In the genomic region with DNA sequence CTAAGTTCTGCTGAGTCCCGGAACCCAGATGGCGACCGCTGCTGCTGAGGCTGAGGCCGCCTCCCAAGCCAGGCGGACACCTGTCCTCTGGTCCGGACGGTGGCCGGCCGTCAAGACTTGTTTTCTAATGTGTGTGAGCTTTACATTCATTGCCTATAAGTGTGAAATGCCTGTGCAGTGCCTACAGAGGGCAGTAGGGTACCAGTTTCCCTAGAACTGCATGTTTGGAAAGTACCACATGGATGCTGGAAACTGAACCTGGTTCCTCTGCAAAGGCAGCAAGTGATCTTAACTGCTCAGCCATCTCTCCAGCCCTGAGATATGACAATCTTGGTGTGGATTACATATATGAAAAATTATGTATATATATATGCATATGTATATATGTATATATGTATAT, we compare ENCODE assay signal across 23 mouse cellular contexts.
DNase-seq lines count a peak whose midpoint lies in the region; ATAC-seq and TF ChIP-seq lines count a peak whose summit lies in the region.
"Had no signal": no experiment of that assay in that cellular context is flagged by ENCODE, and none has a peak within 500 bp of the region (broad histone marks: within the 10 kb centered on the region; RNA-seq: fewer than 3 reads in every experiment).

No protein-coding gene starts in this region.

- no peaks in the 10 kb centered on the region for H3K9me3 ChIP-seq in intestine, postnatal 0 days (ENCODE audit: control insufficient read depth)
- H3K9me3 ChIP-seq in intestine, embryonic 15.5 days = no peaks in the 10 kb centered on the region
- H3K9me3 ChIP-seq in CH12.LX (replicated peaks; ENCODE audit: low read length) = no peaks in the 10 kb centered on the region
- H3K9me3 ChIP-seq: G1E; heart, embryonic 15.5 days; hindbrain, embryonic 10.5 days; limb, embryonic 13.5 days; liver, embryonic 13.5 days; lung, embryonic 15.5 days; midbrain, embryonic 12.5 days; neural tube, embryonic 12.5 days had no signal

- H3K4me1 ChIP-seq in intestine, postnatal 0 days (replicated peaks; ENCODE audit: control insufficient read depth, insufficient read depth, low read length) = no peaks in the 10 kb centered on the region
- H3K4me1 ChIP-seq in intestine, embryonic 15.5 days (replicated peaks) = no peaks in the 10 kb centered on the region
- H3K4me1 ChIP-seq in CH12.LX (ENCODE audit: control insufficient read depth in 1 of 2, insufficient read depth in 2 of 2) = no peaks in the 10 kb centered on the region
- H3K4me1 ChIP-seq: heart, embryonic 15.5 days; hindbrain, embryonic 10.5 days; limb, embryonic 13.5 days; liver, embryonic 13.5 days; lung, embryonic 15.5 days; midbrain, embryonic 12.5 days; neural tube, embryonic 12.5 days had no signal

- in situ Hi-C loops in CH12.LX (cut with MboI; ENCODE audit: low pct_ligation_motif_present, low pct_unique_long_range_greater_than_20kb, low sequenced_read_pairs) = no loop called here

- peak; percentile 38 for DNase-seq in CD4-positive, CD25-positive, alpha-beta regulatory T cell, adult 2 months (ENCODE audit: low read depth, low spot score)
- DNase-seq in CH12.LX (ENCODE audit: extremely low read depth) (peak; percentile 10), R1 (ENCODE audit: low read depth, low spot score) (peak; percentile 76)
- no peak for DNase-seq in Muller cell, postnatal 12 days (ENCODE audit: inconsistent ontology term)
- DNase-seq: adrenal gland, postnatal 10 days; cerebellum, adult 11 months; cerebellum, postnatal 14 days; embryo, embryonic 11 days; gastrocnemius, postnatal 14 days; kidney, postnatal 4 days; liver, embryonic 13.5 days had no signal

- no peak for ATAC-seq in CD4-positive, CD25-positive, alpha-beta regulatory T cell, adult 4 months
- no peak for ATAC-seq in intestine, postnatal 0 days
- no peak for ATAC-seq in intestine, embryonic 15.5 days
- ATAC-seq in activated CD4-positive, CD25-positive, alpha-beta regulatory T cell, adult 4 months = no peak
- ATAC-seq: inflammation-experienced regulatory T-cells, adult 6 months had no signal

- no peaks in the 10 kb centered on the region for H3K79me2 ChIP-seq in CH12.LX (replicated peaks; ENCODE audit: control insufficient read depth, extremely low read depth, insufficient read depth, poor library complexity, severe bottlenecking)

- no peaks in the 10 kb centered on the region for H3K27me3 ChIP-seq in intestine, postnatal 0 days (replicated peaks; ENCODE audit: control insufficient read depth, insufficient read depth, low read length)
- no peaks in the 10 kb centered on the region for H3K27me3 ChIP-seq in intestine, embryonic 15.5 days (replicated peaks)
- no peaks in the 10 kb centered on the region for H3K27me3 ChIP-seq in CH12.LX (replicated peaks)
- H3K27me3 ChIP-seq: heart, embryonic 15.5 days; limb, embryonic 13.5 days; liver, embryonic 13.5 days; lung, embryonic 15.5 days; midbrain, embryonic 12.5 days; neural tube, embryonic 12.5 days had no signal

- TF ChIP-seq POLR2A in CH12.LX (IDR thresholded peaks at IDR 0.05; ENCODE audit: low read depth, low read length) = no peak

- no peak overlapping the region for H3K4me3 ChIP-seq in intestine, postnatal 0 days (ENCODE audit: low read depth, low read length)
- no peak overlapping the region for H3K4me3 ChIP-seq in intestine, embryonic 15.5 days (replicated peaks)
- H3K4me3 ChIP-seq in CH12.LX (replicated peaks in 1 of 3; ENCODE audit: low read depth in 2 of 3, low read length in 2 of 3, poor library complexity in 1 of 3) = no peak overlapping the region
- H3K4me3 ChIP-seq: heart, embryonic 15.5 days; hindbrain, embryonic 10.5 days; limb, embryonic 13.5 days; liver, embryonic 13.5 days; lung, embryonic 15.5 days; midbrain, embryonic 12.5 days; neural tube, embryonic 12.5 days had no signal

- TF ChIP-seq CTCF in intestine, postnatal 0 days (IDR thresholded peaks at IDR 0.05; ENCODE audit: low read depth) = peak; percentile 46
- TF ChIP-seq CTCF in CH12.LX (conservative IDR thresholded peaks at IDR 0.05 in 1 of 2, IDR thresholded peaks at IDR 0.05 in 1 of 2; ENCODE audit: low read depth in 2 of 2, low read length in 2 of 2) = peak in 1 of 2 experiments; percentile 54; a peak in 2 of 4 replicates

- TF ChIP-seq RAD21 in CH12.LX (IDR thresholded peaks at IDR 0.05; ENCODE audit: low read depth, low read length) = peak; percentile 60

- TF ChIP-seq EP300 in CH12.LX (IDR thresholded peaks at IDR 0.05; ENCODE audit: low read length) = no peak

- no peak overlapping the region for H3K9ac ChIP-seq in intestine, postnatal 0 days (ENCODE audit: low read depth, low read length)
- H3K9ac ChIP-seq in intestine, embryonic 15.5 days = no peak overlapping the region
- no peak overlapping the region for H3K9ac ChIP-seq in CH12.LX (ENCODE audit: insufficient read depth, low read depth)
- H3K9ac ChIP-seq: heart, embryonic 15.5 days; limb, embryonic 13.5 days; liver, embryonic 13.5 days; lung, embryonic 15.5 days; midbrain, embryonic 12.5 days; neural tube, embryonic 12.5 days had no signal

- H3K36me3 ChIP-seq in intestine, postnatal 0 days (ENCODE audit: control insufficient read depth, insufficient read depth) = no peaks in the 10 kb centered on the region
- no peaks in the 10 kb centered on the region for H3K36me3 ChIP-seq in intestine, embryonic 15.5 days
- no peaks in the 10 kb centered on the region for H3K36me3 ChIP-seq in CH12.LX (replicated peaks in 1 of 2; ENCODE audit: control insufficient read depth in 1 of 2, insufficient read depth in 1 of 2, low read length in 1 of 2)
- H3K36me3 ChIP-seq: G1E; heart, embryonic 15.5 days; hindbrain, embryonic 10.5 days; limb, embryonic 13.5 days; liver, embryonic 13.5 days; lung, embryonic 15.5 days; midbrain, embryonic 12.5 days; neural tube, embryonic 12.5 days had no signal

- 93% methylated on average over 6 of the region's 9 CpGs for WGBS in intestine, postnatal 0 days
- WGBS in intestine, embryonic 15.5 days = 93% methylated on average over 9 of the region's 9 CpGs

- dilution Hi-C loops in CH12.LX (cut with MboI; ENCODE audit: extremely low pct_ligation_motif_present, extremely low pct_unique_long_range_greater_than_20kb, low sequenced_read_pairs) = no loop called here

- no peak overlapping the region for H3K4me2 ChIP-seq in intestine, postnatal 0 days (replicated peaks; ENCODE audit: low read depth)
- no peak overlapping the region for H3K4me2 ChIP-seq in intestine, embryonic 15.5 days (replicated peaks)
- H3K4me2 ChIP-seq in CH12.LX (ENCODE audit: insufficient read depth, low read depth, poor library complexity, severe bottlenecking) = no peak overlapping the region
- H3K4me2 ChIP-seq: heart, embryonic 15.5 days; limb, embryonic 13.5 days; liver, embryonic 13.5 days; lung, embryonic 15.5 days; midbrain, embryonic 12.5 days; neural tube, embryonic 12.5 days had no signal

- no peak overlapping the region for H3K27ac ChIP-seq in intestine, postnatal 0 days (ENCODE audit: low read depth, low read length)
- H3K27ac ChIP-seq in intestine, embryonic 15.5 days = no peak overlapping the region
- H3K27ac ChIP-seq in CH12.LX (ENCODE audit: insufficient read depth, low read depth) = no peak overlapping the region
- H3K27ac ChIP-seq: heart, embryonic 15.5 days; hindbrain, embryonic 10.5 days; limb, embryonic 13.5 days; liver, embryonic 13.5 days; lung, embryonic 15.5 days; midbrain, embryonic 12.5 days; neural tube, embryonic 12.5 days had no signal

TF ChIP-seq in CH12.LX, 34 proteins besides CTCF, POLR2A, EP300 and RAD21:
- TF ChIP-seq ZNF384 (IDR thresholded peaks at IDR 0.05; ENCODE audit: low read depth, low read length) = no peak
- peak; percentile 46 for TF ChIP-seq SMC3 (IDR thresholded peaks at IDR 0.05; ENCODE audit: low read depth, low read length)
